Mouse (Mus musculus): ENCODE results near the gene Grin2b. TPM values are rescaled to one million over a fixed set of nuclear protein-coding genes. Genes with fewer than 3 reads are reported as not detected.

Gene Grin2b
- polyA plus RNA-seq, 1 experiment: 0.03 TPM

- no peak overlapping the region for H3K9ac ChIP-seq (ENCODE audit: low read depth, poor library complexity, severe bottlenecking)
- H3K4me3 ChIP-seq (ENCODE audit: low read depth, low read length): no peak overlapping the region
- TF ChIP-seq POLR2A (IDR thresholded peaks at IDR 0.05; ENCODE audit: insufficient read depth, low read length): no peak
- TF ChIP-seq EP300 (IDR thresholded peaks at IDR 0.05; ENCODE audit: insufficient read depth, low read depth, low read length): no peak
- TF ChIP-seq CTCF (IDR thresholded peaks at IDR 0.05; ENCODE audit: low read depth, low read length): no peak
- H3K27ac ChIP-seq (ENCODE audit: insufficient read depth, low read length): no peak overlapping the region
- no peaks in the 10 kb centered on the region for H3K36me3 ChIP-seq (ENCODE audit: control insufficient read depth, insufficient read depth, low read length, poor library complexity, severe bottlenecking)
- no peaks in the 10 kb centered on the region for H3K4me1 ChIP-seq (ENCODE audit: control insufficient read depth, insufficient read depth, low read length)
- no peaks in the 10 kb centered on the region for H3K27me3 ChIP-seq (ENCODE audit: control insufficient read depth, insufficient read depth, low read length, poor library complexity, severe bottlenecking)
- H3K9me3 ChIP-seq (replicated peaks; ENCODE audit: control insufficient read depth, insufficient read depth, low read length, poor library complexity, severe bottlenecking): no peaks in the 10 kb centered on the region
These were observed 143.9 kb downstream of the Grin2b start for GRCm38 (mm10) chr6:136029235-136029939.

- H3K36me3 ChIP-seq (ENCODE audit: control insufficient read depth, insufficient read depth, low read length, poor library complexity, severe bottlenecking): no peaks in the 10 kb centered on the region
- H3K9ac ChIP-seq (ENCODE audit: low read depth, poor library complexity, severe bottlenecking): no peak overlapping the region
- no peaks in the 10 kb centered on the region for H3K9me3 ChIP-seq (replicated peaks; ENCODE audit: control insufficient read depth, insufficient read depth, low read length, poor library complexity, severe bottlenecking)
- H3K27me3 ChIP-seq (ENCODE audit: control insufficient read depth, insufficient read depth, low read length, poor library complexity, severe bottlenecking): no peaks in the 10 kb centered on the region
- no peak overlapping the region for H3K27ac ChIP-seq (ENCODE audit: insufficient read depth, low read length)
- no peaks in the 10 kb centered on the region for H3K4me1 ChIP-seq (ENCODE audit: control insufficient read depth, insufficient read depth, low read length)
- TF ChIP-seq EP300 (IDR thresholded peaks at IDR 0.05; ENCODE audit: insufficient read depth, low read depth, low read length) (no peak), CTCF (IDR thresholded peaks at IDR 0.05; ENCODE audit: low read depth, low read length) (no peak), POLR2A (IDR thresholded peaks at IDR 0.05; ENCODE audit: insufficient read depth, low read length) (no peak)
- H3K4me3 ChIP-seq (ENCODE audit: low read depth, low read length): no peak overlapping the region
These were observed 146.4 kb downstream of the Grin2b start for GRCm38 (mm10) chr6:136026936-136027335.

GRCm38 (mm10) chr6:136025801-136026200 is 147.5 kb downstream of the Grin2b start:
- no peak overlapping the region for H3K4me3 ChIP-seq (ENCODE audit: low read depth, low read length)
- no peaks in the 10 kb centered on the region for H3K27me3 ChIP-seq (ENCODE audit: control insufficient read depth, insufficient read depth, low read length, poor library complexity, severe bottlenecking)
- H3K27ac ChIP-seq (ENCODE audit: insufficient read depth, low read length): no peak overlapping the region
- no peaks in the 10 kb centered on the region for H3K4me1 ChIP-seq (ENCODE audit: control insufficient read depth, insufficient read depth, low read length)
- H3K36me3 ChIP-seq (ENCODE audit: control insufficient read depth, insufficient read depth, low read length, poor library complexity, severe bottlenecking): no peaks in the 10 kb centered on the region
- no peak for TF ChIP-seq CTCF (IDR thresholded peaks at IDR 0.05; ENCODE audit: low read depth, low read length)
- TF ChIP-seq POLR2A (IDR thresholded peaks at IDR 0.05; ENCODE audit: insufficient read depth, low read length): no peak
- no peak for TF ChIP-seq EP300 (IDR thresholded peaks at IDR 0.05; ENCODE audit: insufficient read depth, low read depth, low read length)
- H3K9me3 ChIP-seq (replicated peaks; ENCODE audit: control insufficient read depth, insufficient read depth, low read length, poor library complexity, severe bottlenecking): no peaks in the 10 kb centered on the region
- no peak overlapping the region for H3K9ac ChIP-seq (ENCODE audit: low read depth, poor library complexity, severe bottlenecking)

- H3K36me3 ChIP-seq (ENCODE audit: control insufficient read depth, insufficient read depth, low read length, poor library complexity, severe bottlenecking): no peaks in the 10 kb centered on the region
- H3K4me1 ChIP-seq (ENCODE audit: control insufficient read depth, insufficient read depth, low read length): no peaks in the 10 kb centered on the region
- H3K9ac ChIP-seq (ENCODE audit: low read depth, poor library complexity, severe bottlenecking): no peak overlapping the region
- no peak overlapping the region for H3K4me3 ChIP-seq (ENCODE audit: low read depth, low read length)
- TF ChIP-seq CTCF (IDR thresholded peaks at IDR 0.05; ENCODE audit: low read depth, low read length) (no peak), EP300 (IDR thresholded peaks at IDR 0.05; ENCODE audit: insufficient read depth, low read depth, low read length) (no peak), POLR2A (IDR thresholded peaks at IDR 0.05; ENCODE audit: insufficient read depth, low read length) (no peak)
- no peaks in the 10 kb centered on the region for H3K27me3 ChIP-seq (ENCODE audit: control insufficient read depth, insufficient read depth, low read length, poor library complexity, severe bottlenecking)
- H3K9me3 ChIP-seq (replicated peaks; ENCODE audit: control insufficient read depth, insufficient read depth, low read length, poor library complexity, severe bottlenecking): no peaks in the 10 kb centered on the region
- no peak overlapping the region for H3K27ac ChIP-seq (ENCODE audit: insufficient read depth, low read length)
These were observed 152.9 kb downstream of the Grin2b start for GRCm38 (mm10) chr6:136020460-136020859.

- H3K9me3 ChIP-seq (replicated peaks; ENCODE audit: control insufficient read depth, insufficient read depth, low read length, poor library complexity, severe bottlenecking): no peaks in the 10 kb centered on the region
- no peaks in the 10 kb centered on the region for H3K4me1 ChIP-seq (ENCODE audit: control insufficient read depth, insufficient read depth, low read length)
- no peaks in the 10 kb centered on the region for H3K27me3 ChIP-seq (ENCODE audit: control insufficient read depth, insufficient read depth, low read length, poor library complexity, severe bottlenecking)
- no peak overlapping the region for H3K27ac ChIP-seq (ENCODE audit: insufficient read depth, low read length)
- TF ChIP-seq POLR2A (IDR thresholded peaks at IDR 0.05; ENCODE audit: insufficient read depth, low read length) (no peak), CTCF (IDR thresholded peaks at IDR 0.05; ENCODE audit: low read depth, low read length) (no peak), EP300 (IDR thresholded peaks at IDR 0.05; ENCODE audit: insufficient read depth, low read depth, low read length) (no peak)
- no peak overlapping the region for H3K9ac ChIP-seq (ENCODE audit: low read depth, poor library complexity, severe bottlenecking)
- no peak overlapping the region for H3K4me3 ChIP-seq (ENCODE audit: low read depth, low read length)
- no peaks in the 10 kb centered on the region for H3K36me3 ChIP-seq (ENCODE audit: control insufficient read depth, insufficient read depth, low read length, poor library complexity, severe bottlenecking)
These were observed 154.3 kb downstream of the Grin2b start for GRCm38 (mm10) chr6:136018962-136019361.

GRCm38 (mm10) chr6:136013556-136014380 is 159.5 kb downstream of the Grin2b start:
- Histone ChIP-seq H3K27me3 (ENCODE audit: control insufficient read depth, insufficient read depth, low read length, poor library complexity, severe bottlenecking) (no peaks in the 10 kb centered on the region), H3K4me3 (ENCODE audit: low read depth, low read length) (no peak overlapping the region), H3K36me3 (ENCODE audit: control insufficient read depth, insufficient read depth, low read length, poor library complexity, severe bottlenecking) (no peaks in the 10 kb centered on the region), H3K9me3 (replicated peaks; ENCODE audit: control insufficient read depth, insufficient read depth, low read length, poor library complexity, severe bottlenecking) (no peaks in the 10 kb centered on the region), H3K9ac (ENCODE audit: low read depth, poor library complexity, severe bottlenecking) (no peak overlapping the region), H3K27ac (ENCODE audit: insufficient read depth, low read length) (no peak overlapping the region), H3K4me1 (ENCODE audit: control insufficient read depth, insufficient read depth, low read length) (no peaks in the 10 kb centered on the region)
- TF ChIP-seq EP300 (IDR thresholded peaks at IDR 0.05; ENCODE audit: insufficient read depth, low read depth, low read length) (no peak), CTCF (IDR thresholded peaks at IDR 0.05; ENCODE audit: low read depth, low read length) (no peak), POLR2A (IDR thresholded peaks at IDR 0.05; ENCODE audit: insufficient read depth, low read length) (no peak)
